Mouse (Mus musculus): ENCODE measurements around the gene Slc41a2. TPM values are rescaled to one million over a fixed set of nuclear protein-coding genes. Genes with fewer than 3 reads are reported as not detected.

Gene Slc41a2
- polyA plus RNA-seq, 1 experiment from 2014 or later = 0.63 TPM

DNA sequence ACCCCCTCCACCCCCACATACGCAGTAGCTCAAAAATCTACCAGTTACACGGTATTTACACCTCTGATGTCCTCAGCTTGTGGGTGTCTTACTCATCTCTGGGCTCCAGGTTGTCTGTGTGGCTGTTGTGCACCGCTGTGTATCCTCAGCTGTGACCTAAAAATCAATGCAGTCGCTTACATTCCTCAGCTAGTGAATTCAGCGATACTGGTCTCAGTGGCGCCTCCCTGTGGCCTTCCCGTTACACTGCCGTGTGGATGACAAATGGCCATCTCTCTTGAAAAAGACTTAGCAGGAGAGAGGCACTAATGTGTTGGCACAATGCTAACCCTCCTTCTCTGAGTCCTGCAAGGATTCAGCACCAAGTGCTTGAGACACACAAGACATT, 155.1 kb downstream of the Slc41a2 start:
- H3K4me1 ChIP-seq (replicated peaks) = peaks cover 36% of the 10 kb centered on the region
- H3K27me3 ChIP-seq = no peaks in the 10 kb centered on the region
- no peaks in the 10 kb centered on the region for H3K36me3 ChIP-seq
- H3K9me3 ChIP-seq (replicated peaks) = no peaks in the 10 kb centered on the region
- no peak for ATAC-seq (replicated peaks; ENCODE audit: insufficient number of reproducible peaks, insufficient read depth, low FRiP score, low read depth)
- no peak overlapping the region for H3K4me2 ChIP-seq
- no peak overlapping the region for H3K9ac ChIP-seq
- no peak overlapping the region for H3K27ac ChIP-seq
- no peak overlapping the region for H3K4me3 ChIP-seq
- 39% methylated on average over 8 of the region's 8 CpGs for WGBS

DNA sequence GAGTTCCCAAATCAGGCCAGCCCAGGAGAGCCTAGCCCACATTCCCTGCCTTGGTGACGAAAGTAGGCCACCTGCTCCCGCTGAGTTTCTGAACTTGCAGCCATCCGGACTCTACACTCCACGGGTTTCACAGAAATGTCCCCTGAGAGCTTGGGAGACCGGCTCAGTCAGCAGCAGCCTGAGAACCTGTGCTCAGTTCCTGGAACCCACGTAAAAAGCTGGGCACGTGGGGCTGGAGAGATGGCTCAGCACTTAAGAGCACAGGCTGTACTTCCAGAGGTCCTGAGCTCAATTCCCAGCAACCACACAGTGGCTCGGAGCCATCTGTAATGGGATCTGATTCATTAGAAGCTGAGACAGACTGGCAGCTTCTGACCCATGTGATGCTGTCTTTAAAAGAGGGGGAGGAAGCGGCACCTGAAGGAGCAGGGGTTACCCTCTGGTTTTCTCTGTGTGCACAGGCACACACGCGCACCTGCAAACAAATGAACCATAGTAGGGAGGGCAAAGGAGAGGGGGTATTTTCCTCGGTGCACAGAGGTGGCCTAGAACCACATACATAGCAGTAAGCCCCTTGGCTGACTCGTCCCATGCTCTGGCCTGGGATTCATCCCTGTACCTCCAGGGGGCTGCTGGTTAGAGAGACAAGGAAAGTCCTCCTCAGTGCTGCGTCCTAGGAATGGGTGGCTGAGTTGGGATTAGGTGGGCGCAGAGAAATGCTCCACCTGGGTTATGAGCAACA, 155.7 kb downstream of the Slc41a2 start:
- H3K4me1 ChIP-seq (replicated peaks) = peaks cover 33% of the 10 kb centered on the region
- H3K27me3 ChIP-seq = no peaks in the 10 kb centered on the region
- H3K4me2 ChIP-seq = no peak overlapping the region
- H3K9ac ChIP-seq = no peak overlapping the region
- no peak for ATAC-seq (replicated peaks; ENCODE audit: insufficient number of reproducible peaks, insufficient read depth, low FRiP score, low read depth)
- H3K9me3 ChIP-seq (replicated peaks) = no peaks in the 10 kb centered on the region
- WGBS = 74% methylated on average over 15 of the region's 15 CpGs
- H3K27ac ChIP-seq = no peak overlapping the region
- H3K36me3 ChIP-seq = no peaks in the 10 kb centered on the region
- no peak overlapping the region for H3K4me3 ChIP-seq

Other genes starting within 250 kb of the Slc41a2 start
- gene D10Wsu102e, start 22.3 kb upstream of the Slc41a2 start, polyA plus RNA-seq (2015; fragmentation: Nextera tagmentation; extraction: Ambion mirVana) = 0.30 and 0.38 TPM in 2 replicates
- 9.7 and 10.1 TPM in 2 replicates for gene Aldh1l2, start 196.3 kb upstream of the Slc41a2 start, polyA plus RNA-seq (2015; fragmentation: Nextera tagmentation; extraction: Ambion mirVana)
- gene Washc4, start 205.9 kb upstream of the Slc41a2 start, polyA plus RNA-seq (2015; fragmentation: Nextera tagmentation; extraction: Ambion mirVana) = 21.0 and 25.5 TPM in 2 replicates